Mouse (Mus musculus): ENCODE data around the gene Tshz3. TPM values are rescaled to one million over a fixed set of nuclear protein-coding genes. Genes with fewer than 3 reads are reported as not detected.

Tshz3 gene
- total and polyA plus RNA-seq, 3 experiments, result 1.8 to 4.3 (median 3.5) TPM

GRCm38 (mm10) chr7:36776956-36777355 lies 79.0 kb downstream of the Tshz3 start:
- peak in 1 of 2 experiments; percentile 33 for DNase-seq
- no peaks in the 10 kb centered on the region for H3K36me3 ChIP-seq (ENCODE audit: control insufficient read depth, insufficient read depth, low read length)

DNA sequence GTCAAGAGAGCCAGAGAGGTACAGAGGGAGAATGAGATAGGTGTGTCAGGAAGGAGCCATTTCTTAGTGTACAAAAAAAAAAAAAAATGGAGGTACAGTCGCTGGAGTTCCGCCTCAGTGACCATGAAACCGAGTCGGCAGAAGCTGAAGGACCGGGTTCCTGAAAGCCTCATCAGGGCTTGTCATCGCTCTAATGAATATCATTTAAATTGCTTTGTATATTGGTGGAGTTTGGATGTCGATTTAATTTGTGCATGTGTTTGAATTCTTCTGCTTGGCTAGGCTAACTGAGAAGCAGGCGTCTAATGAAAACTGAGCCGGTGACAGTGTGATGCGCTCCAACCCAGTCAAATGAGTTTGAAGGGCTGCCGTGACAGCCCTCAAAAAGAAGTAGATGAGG lies 80.5 kb downstream of the Tshz3 start:
- Histone ChIP-seq H3K79me2 (replicated peaks; ENCODE audit: control insufficient read depth, insufficient read depth, low read length) (no peaks in the 10 kb centered on the region), H3K9ac (ENCODE audit: low read depth, low read length) (no peak overlapping the region), H3K27ac (no peak overlapping the region), H3K4me3 (no peak overlapping the region), H3K4me1 (ENCODE audit: control insufficient read depth, insufficient read depth, low read length) (no peaks in the 10 kb centered on the region), H3K27me3 (ENCODE audit: control insufficient read depth, insufficient read depth, low read length) (no peaks in the 10 kb centered on the region), H3K36me3 (ENCODE audit: control insufficient read depth, insufficient read depth, low read length) (no peaks in the 10 kb centered on the region)
- DNase-seq, result no peak
- TF ChIP-seq EP300 (IDR thresholded peaks at IDR 0.05; ENCODE audit: insufficient read depth, low read depth, low read length), result no peak
- TF ChIP-seq CTCF (IDR thresholded peaks at IDR 0.05), result no peak
- no peak for TF ChIP-seq POLR2A (IDR thresholded peaks at IDR 0.05; ENCODE audit: insufficient read depth, low read depth, low read length)
- 92% methylated on average over 11 of the region's 11 CpGs for WGBS
- intact Hi-C loops (cut with DNase I), result no loop called here

More at GRCm38 (mm10) chr7:36776956-36777355, 79.0 kb downstream of the Tshz3 start:
- intact Hi-C loops (cut with DNase I), result no loop called here
- H3K4me1 ChIP-seq (ENCODE audit: control insufficient read depth, insufficient read depth, low read length), result no peaks in the 10 kb centered on the region
- no peak overlapping the region for H3K27ac ChIP-seq
- no peaks in the 10 kb centered on the region for H3K27me3 ChIP-seq (ENCODE audit: control insufficient read depth, insufficient read depth, low read length)
- 67% methylated on average over 4 of the region's 4 CpGs for WGBS
- no peak overlapping the region for H3K4me3 ChIP-seq
- no peaks in the 10 kb centered on the region for H3K79me2 ChIP-seq (replicated peaks; ENCODE audit: control insufficient read depth, insufficient read depth, low read length)
- TF ChIP-seq EP300 (IDR thresholded peaks at IDR 0.05; ENCODE audit: insufficient read depth, low read depth, low read length) (no peak), POLR2A (IDR thresholded peaks at IDR 0.05; ENCODE audit: insufficient read depth, low read depth, low read length) (no peak)
- no peak overlapping the region for H3K9ac ChIP-seq (ENCODE audit: low read depth, low read length)

GRCm38 (mm10) chr7:36784243-36784773 lies 86.4 kb downstream of the Tshz3 start:
- H3K36me3 ChIP-seq (ENCODE audit: control insufficient read depth, insufficient read depth, low read length), result no peaks in the 10 kb centered on the region
- H3K27ac ChIP-seq, result no peak overlapping the region
- H3K9ac ChIP-seq (ENCODE audit: low read depth, low read length), result no peak overlapping the region
- H3K27me3 ChIP-seq (ENCODE audit: control insufficient read depth, insufficient read depth, low read length), result no peaks in the 10 kb centered on the region
- no peak for DNase-seq
- H3K4me3 ChIP-seq, result no peak overlapping the region
- no peaks in the 10 kb centered on the region for H3K4me1 ChIP-seq (ENCODE audit: control insufficient read depth, insufficient read depth, low read length)
- WGBS, result 76% methylated on average over 4 of the region's 4 CpGs
- no peak for TF ChIP-seq EP300 (IDR thresholded peaks at IDR 0.05; ENCODE audit: insufficient read depth, low read depth, low read length)
- no peak for TF ChIP-seq POLR2A (IDR thresholded peaks at IDR 0.05; ENCODE audit: insufficient read depth, low read depth, low read length)
- TF ChIP-seq CTCF (IDR thresholded peaks at IDR 0.05), result no peak
- no peaks in the 10 kb centered on the region for H3K79me2 ChIP-seq (replicated peaks; ENCODE audit: control insufficient read depth, insufficient read depth, low read length)
- intact Hi-C loops (cut with DNase I), result no loop called here

DNA sequence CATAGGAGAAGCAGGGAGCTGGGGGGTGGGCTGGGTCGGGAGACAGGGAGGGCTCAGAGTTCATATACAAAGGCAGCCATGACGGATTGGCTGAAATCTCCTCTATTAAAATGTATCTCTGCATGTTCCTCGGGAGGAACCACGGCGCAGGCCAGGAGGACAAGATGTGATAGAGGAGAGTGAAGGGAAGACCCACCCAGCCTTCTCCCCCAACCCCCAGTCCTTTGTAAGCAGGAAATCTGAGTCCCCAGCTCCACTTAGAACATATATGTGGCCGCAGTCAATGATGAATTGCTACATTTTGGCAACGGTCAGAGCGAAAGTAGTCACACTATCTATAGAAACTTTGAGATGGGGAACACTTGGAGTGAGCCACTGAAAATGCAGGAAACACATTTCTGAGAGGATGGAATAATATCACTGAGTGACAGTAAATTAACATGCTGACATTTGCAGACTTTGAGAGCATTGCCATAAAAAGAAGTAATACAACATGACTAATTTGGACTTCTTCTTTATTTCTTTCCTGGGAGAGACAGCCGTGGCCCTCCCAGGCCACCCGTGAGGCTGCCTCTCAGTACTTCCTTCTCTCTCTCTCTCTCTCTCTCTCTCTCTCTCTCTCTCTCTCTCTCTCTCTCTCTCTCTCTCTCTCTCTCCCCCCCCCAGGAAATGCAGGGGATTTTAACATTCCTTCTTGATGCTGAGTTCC lies 88.9 kb downstream of the Tshz3 start:
- DNase-seq, result no peak
- TF ChIP-seq POLR2A (IDR thresholded peaks at IDR 0.05; ENCODE audit: insufficient read depth, low read depth, low read length), result no peak
- TF ChIP-seq CTCF (IDR thresholded peaks at IDR 0.05), result no peak
- no peak for TF ChIP-seq EP300 (IDR thresholded peaks at IDR 0.05; ENCODE audit: insufficient read depth, low read depth, low read length)
- Histone ChIP-seq H3K36me3 (ENCODE audit: control insufficient read depth, insufficient read depth, low read length) (no peaks in the 10 kb centered on the region), H3K9ac (ENCODE audit: low read depth, low read length) (no peak overlapping the region), H3K4me1 (ENCODE audit: control insufficient read depth, insufficient read depth, low read length) (no peaks in the 10 kb centered on the region), H3K4me3 (no peak overlapping the region), H3K79me2 (replicated peaks; ENCODE audit: control insufficient read depth, insufficient read depth, low read length) (no peaks in the 10 kb centered on the region), H3K27ac (no peak overlapping the region), H3K27me3 (ENCODE audit: control insufficient read depth, insufficient read depth, low read length) (no peaks in the 10 kb centered on the region)
- intact Hi-C loops (cut with DNase I), result no loop called here
- WGBS, result 55% methylated on average over 10 of the region's 10 CpGs

GRCm38 (mm10) chr7:36796392-36797187 lies 98.7 kb downstream of the Tshz3 start:
- no peak for DNase-seq
- H3K27me3 ChIP-seq (ENCODE audit: control insufficient read depth, insufficient read depth, low read length), result no peaks in the 10 kb centered on the region
- no peaks in the 10 kb centered on the region for H3K36me3 ChIP-seq (ENCODE audit: control insufficient read depth, insufficient read depth, low read length)
- no peak overlapping the region for H3K9ac ChIP-seq (ENCODE audit: low read depth, low read length)
- no peak overlapping the region for H3K4me3 ChIP-seq
- intact Hi-C loops (cut with DNase I), result no loop called here
- TF ChIP-seq POLR2A (IDR thresholded peaks at IDR 0.05; ENCODE audit: insufficient read depth, low read depth, low read length) (no peak), CTCF (IDR thresholded peaks at IDR 0.05) (no peak)
- no peaks in the 10 kb centered on the region for H3K4me1 ChIP-seq (ENCODE audit: control insufficient read depth, insufficient read depth, low read length)
- H3K27ac ChIP-seq, result no peak overlapping the region
- 79% methylated on average over 15 of the region's 15 CpGs for WGBS
- no peaks in the 10 kb centered on the region for H3K79me2 ChIP-seq (replicated peaks; ENCODE audit: control insufficient read depth, insufficient read depth, low read length)

Measured in heart, adult 2 months (tissue).